Mouse (Mus musculus) subcutaneous adipose tissue, adult 2 months (tissue): ENCODE results near the gene H2al3. TPM values are rescaled to one million over a fixed set of nuclear protein-coding genes. Genes with fewer than 3 reads are reported as not detected.

ENCODE experiments used
- polyA plus RNA-seq: library from polyadenylated mRNA; depleted of rRNA; stranded (reverse); fragments of >200 nt; gene quantifications from 2 replicates; pipeline ENCODE4 v1.2.3, GENCODE M21; 2012; ENCODE audit warnings: low replicate concordance; rRNA removed

Gene H2al3
- not detected in 2 replicates for polyA plus RNA-seq

DNA sequence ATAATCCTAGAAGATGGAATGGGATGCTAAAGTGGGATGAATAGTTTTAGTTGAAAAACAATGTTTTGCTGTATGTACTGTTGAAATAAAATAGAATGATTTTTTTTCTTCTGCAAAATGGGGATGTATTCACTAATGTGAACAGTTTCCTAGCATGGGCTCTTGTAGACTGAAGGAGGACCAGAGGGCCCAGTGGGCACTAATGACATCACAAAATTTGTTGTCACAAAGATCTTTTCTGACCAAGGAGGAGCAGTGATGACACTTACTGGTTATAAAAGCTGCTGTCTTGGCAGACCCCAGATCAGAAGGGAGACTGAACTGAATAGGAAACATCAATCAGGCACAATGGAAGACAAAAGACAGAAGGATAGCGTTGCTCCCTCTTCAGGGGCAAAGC lies at the start of gene H2al3:
Gene H2al3 (plus strand): TSS at position 301 of the 400 bp plus-strand sequence.

DNA sequence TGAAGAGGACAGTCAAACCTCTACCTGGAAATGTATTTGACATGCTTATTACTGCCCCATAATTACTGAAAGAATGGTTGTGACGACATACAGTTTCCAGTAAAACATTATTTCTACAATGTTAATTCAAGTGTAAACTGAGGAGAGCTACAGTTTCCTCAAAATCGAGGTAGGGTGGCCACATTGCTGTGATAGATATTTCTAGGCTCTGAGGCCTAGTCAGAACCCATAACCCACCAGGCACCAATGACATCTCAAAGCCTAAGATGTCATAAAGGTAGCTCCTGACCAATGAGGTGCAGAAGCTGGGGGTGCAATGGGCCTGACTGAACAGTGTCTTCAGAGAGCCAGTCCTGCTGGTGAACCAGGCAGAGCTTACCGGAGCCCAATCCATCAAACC lies 2.9 kb upstream of the H2al3 start, which contains the start of gene Hypm:
Gene Hypm (plus strand): TSS at position 301 of the 400 bp plus-strand sequence.

DNA sequence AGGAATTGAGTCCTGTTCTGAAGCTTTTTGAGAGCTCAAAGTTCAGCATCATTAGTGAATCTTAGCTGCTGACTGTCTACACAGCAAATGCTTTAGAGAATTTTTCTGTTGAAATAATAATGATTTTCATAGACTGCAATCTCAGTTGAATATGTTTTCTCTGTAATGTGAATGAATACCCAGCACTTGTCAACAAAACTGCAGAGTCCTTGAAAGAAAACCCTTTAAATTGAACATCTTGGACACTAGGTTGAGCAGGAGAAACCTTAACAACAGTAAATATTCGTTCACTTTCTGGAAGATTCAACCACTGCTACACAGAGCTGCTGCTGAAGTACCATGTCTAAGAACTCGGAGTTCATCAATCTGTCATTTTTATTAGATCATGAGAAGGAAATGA lies 35.8 kb downstream of the H2al3 start, which contains the start of gene Sytl5:
Gene Sytl5 (plus strand): TSS at position 301 of the 400 bp plus-strand sequence.

Other genes starting within 250 kb of the H2al3 start
- gene Dynlt3, start 186.7 kb upstream of the H2al3 start, polyA plus RNA-seq: 35.8 and 59.7 TPM in 2 replicates
- not detected in 2 replicates for gene Hypm, start 2.8 kb upstream of the H2al3 start, polyA plus RNA-seq
- gene Sytl5, start 35.9 kb downstream of the H2al3 start, polyA plus RNA-seq: 1.7 TPM in 1 of 2 replicates, not detected in the other